Mouse (Mus musculus) neural tube, embryonic 13.5 days (tissue): ENCODE measurements around the gene Irf8. TPM values are rescaled to one million over a fixed set of nuclear protein-coding genes. Genes with fewer than 3 reads are reported as not detected.
"Not testable (repeated sequence)": the region's sequence is repeated elsewhere in the genome, so short reads cannot be mapped to it uniquely, and the experiment has no call there.

ENCODE experiments used
- ATAC-seq: fragments of 200-750 bp; cut with Nextera tagmentation; 2 replicates; pipeline ENCODE4 v1.8.0; 2017; ENCODE audit warnings: low read depth, mild to moderate bottlenecking, moderate TSS enrichment, moderate library complexity
- H3K27ac ChIP-seq: fragments of 300-500 bp; sonication (generic); replicated peaks from 2 replicates; pipeline ENCODE4 v1.5.1; 2015; ENCODE audit warnings: moderate library complexity, mild to moderate bottlenecking, inconsistent platforms
- H3K27me3 ChIP-seq: fragments of 300-500 bp; sonication (generic); 2 replicates; pipeline ENCODE4 v1.6.1; 2015; ENCODE audit warnings: mild to moderate bottlenecking, inconsistent platforms
- H3K36me3 ChIP-seq: fragments of 300-500 bp; sonication (generic); 2 replicates; pipeline ENCODE4 v1.6.1; 2015; ENCODE audit warnings: mild to moderate bottlenecking, inconsistent platforms
- H3K4me1 ChIP-seq: fragments of 300-500 bp; sonication (generic); replicated peaks from 2 replicates; pipeline ENCODE4 v1.6.1; 2015; ENCODE audit warnings: inconsistent platforms
- H3K4me2 ChIP-seq: fragments of 300-500 bp; sonication (generic); 2 replicates; pipeline ENCODE4 v1.6.1; 2015; ENCODE audit warnings: inconsistent platforms, mild to moderate bottlenecking, moderate library complexity
- H3K4me3 ChIP-seq: fragments of 300-500 bp; sonication (generic); 2 replicates; pipeline ENCODE4 v1.5.1; 2015; ENCODE audit warnings: mild to moderate bottlenecking, inconsistent platforms
- H3K9ac ChIP-seq: fragments of 300-500 bp; sonication (generic); 2 replicates; pipeline ENCODE4 v1.6.1; 2015; ENCODE audit warnings: moderate library complexity, mild to moderate bottlenecking, inconsistent platforms
- H3K9me3 ChIP-seq: fragments of 300-500 bp; sonication (generic); 2 replicates; pipeline ENCODE4 v1.6.1; 2016; ENCODE audit warnings: inconsistent platforms
- WGBS: fragments of 180-500 bp; shearing (Covaris S2); methylation state at CpG from one replicate; pipeline ENCODE4 v1.1.7; 2015; 5-methylcytosine and 5-hydroxymethylcytosine counted together
- polyA plus RNA-seq: library from polyadenylated mRNA; unstranded; fragments of >200 nt; fragmentation: Nextera tagmentation; extraction: Ambion mirVana; gene quantifications from 2 replicates; pipeline ENCODE4 v1.2.1, GENCODE M21; 2015

Gene Irf8
- polyA plus RNA-seq, 1 experiment from 2014 or later, result 4.9 TPM

DNA sequence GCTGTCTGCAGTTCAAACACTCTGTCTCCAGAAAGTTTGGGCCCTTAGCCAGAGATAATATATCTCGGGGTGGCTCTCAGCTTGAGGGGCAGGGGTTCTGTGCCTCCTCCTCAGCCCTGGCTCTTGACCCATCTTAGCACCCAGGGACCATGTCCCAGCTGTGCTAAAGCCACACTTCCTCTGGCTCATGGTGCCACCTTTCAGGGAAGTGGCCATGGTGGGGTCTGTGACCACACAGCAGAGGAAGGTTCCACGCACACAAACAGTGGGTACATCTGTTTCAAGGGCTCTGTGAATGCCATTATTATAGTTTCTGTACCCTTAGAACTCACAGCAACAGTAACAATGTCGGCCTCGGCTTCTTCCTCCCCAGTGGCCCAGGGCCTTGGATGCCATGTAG, 47.6 kb downstream of the Irf8 start:
- H3K27ac ChIP-seq, result no peak overlapping the region
- H3K9ac ChIP-seq, result no peak overlapping the region
- no peaks in the 10 kb centered on the region for H3K36me3 ChIP-seq
- no peak overlapping the region for H3K4me3 ChIP-seq
- no peaks in the 10 kb centered on the region for H3K4me1 ChIP-seq
- no peak for ATAC-seq
- no peak overlapping the region for H3K4me2 ChIP-seq
- H3K9me3 ChIP-seq, result no peaks in the 10 kb centered on the region
- H3K27me3 ChIP-seq, result 0 out of 2 replicates have a peak, but pooled peaks cover 3% of the 10 kb centered on the region
- 82% methylated on average over 4 of the region's 4 CpGs for WGBS

- Histone ChIP-seq H3K36me3 (no peaks in the 10 kb centered on the region), H3K27ac (no peak overlapping the region), H3K4me1 (no peaks in the 10 kb centered on the region), H3K4me2 (no peak overlapping the region), H3K9me3 (no peaks in the 10 kb centered on the region), H3K4me3 (no peak overlapping the region), H3K27me3 (no peaks in the 10 kb centered on the region), H3K9ac (no peak overlapping the region)
- no peak for ATAC-seq
- 84% methylated on average over 4 of the region's 4 CpGs for WGBS
These were observed 50.6 kb downstream of the Irf8 start for GRCm38 (mm10) chr8:120786753-120787152.

GRCm38 (mm10) chr8:120787631-120788030, 51.5 kb downstream of the Irf8 start:
- H3K4me2 ChIP-seq, result no peak overlapping the region
- 32% methylated on average over 5 of the region's 5 CpGs for WGBS
- H3K27me3 ChIP-seq, result no peaks in the 10 kb centered on the region
- H3K36me3 ChIP-seq, result no peaks in the 10 kb centered on the region
- no peak for ATAC-seq
- no peak overlapping the region for H3K27ac ChIP-seq
- H3K9ac ChIP-seq, result no peak overlapping the region
- no peaks in the 10 kb centered on the region for H3K9me3 ChIP-seq
- H3K4me1 ChIP-seq, result no peaks in the 10 kb centered on the region
- H3K4me3 ChIP-seq, result no peak overlapping the region

GRCm38 (mm10) chr8:120792710-120793109, 56.6 kb downstream of the Irf8 start:
- no peak for ATAC-seq
- 88% methylated on average over 15 of the region's 15 CpGs for WGBS
- no peaks in the 10 kb centered on the region for H3K4me1 ChIP-seq
- no peak overlapping the region for H3K4me2 ChIP-seq
- H3K27me3 ChIP-seq, result no peaks in the 10 kb centered on the region
- no peak overlapping the region for H3K9ac ChIP-seq
- H3K4me3 ChIP-seq, result no peak overlapping the region
- no peaks in the 10 kb centered on the region for H3K36me3 ChIP-seq
- H3K27ac ChIP-seq, result no peak overlapping the region
- H3K9me3 ChIP-seq, result no peaks in the 10 kb centered on the region

DNA sequence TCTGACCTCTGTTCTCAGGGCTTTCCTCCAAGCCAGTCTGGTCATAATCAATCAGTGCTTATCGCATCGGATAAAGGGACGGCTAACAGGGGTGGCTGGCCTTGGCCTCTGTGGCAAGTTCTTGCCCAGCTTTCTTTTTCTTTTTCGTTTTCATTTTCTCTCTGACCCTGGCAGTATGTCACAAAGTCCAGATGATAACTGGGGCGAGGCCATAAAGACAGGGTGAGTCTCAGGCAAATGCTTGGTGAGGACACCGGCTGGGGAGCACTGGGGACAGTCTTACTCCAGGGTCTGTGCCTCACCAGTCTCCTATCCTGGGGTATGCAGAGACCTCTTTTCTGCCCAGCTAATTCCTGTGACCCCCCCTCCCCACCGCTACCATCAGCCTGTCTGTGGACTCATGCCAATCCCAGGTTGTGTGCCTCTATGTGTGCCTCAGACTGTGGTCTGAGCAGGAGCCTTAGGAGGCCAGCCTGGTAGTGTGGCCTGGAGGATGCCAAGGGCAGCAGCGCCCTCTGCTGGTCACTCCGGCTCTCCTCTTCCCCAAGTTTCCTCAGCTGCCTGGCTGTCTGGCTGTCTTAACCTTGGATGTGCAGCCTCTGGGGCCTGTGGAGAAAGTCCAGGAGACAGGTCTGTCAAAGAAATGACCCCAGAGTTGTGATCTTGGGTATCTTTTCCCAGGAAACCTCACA, 59.9 kb downstream of the Irf8 start:
- H3K36me3 ChIP-seq, result no peaks in the 10 kb centered on the region
- H3K9ac ChIP-seq, result no peak overlapping the region
- 46% methylated on average over 9 of the region's 9 CpGs for WGBS
- H3K4me3 ChIP-seq, result no peak overlapping the region
- no peak overlapping the region for H3K27ac ChIP-seq
- no peaks in the 10 kb centered on the region for H3K9me3 ChIP-seq
- peaks cover 3% of the 10 kb centered on the region for H3K27me3 ChIP-seq
- peaks cover 4% of the 10 kb centered on the region; the same call in 1 of the 2 replicates for H3K4me1 ChIP-seq
- no peak overlapping the region for H3K4me2 ChIP-seq
- peak; percentile 70 for ATAC-seq

DNA sequence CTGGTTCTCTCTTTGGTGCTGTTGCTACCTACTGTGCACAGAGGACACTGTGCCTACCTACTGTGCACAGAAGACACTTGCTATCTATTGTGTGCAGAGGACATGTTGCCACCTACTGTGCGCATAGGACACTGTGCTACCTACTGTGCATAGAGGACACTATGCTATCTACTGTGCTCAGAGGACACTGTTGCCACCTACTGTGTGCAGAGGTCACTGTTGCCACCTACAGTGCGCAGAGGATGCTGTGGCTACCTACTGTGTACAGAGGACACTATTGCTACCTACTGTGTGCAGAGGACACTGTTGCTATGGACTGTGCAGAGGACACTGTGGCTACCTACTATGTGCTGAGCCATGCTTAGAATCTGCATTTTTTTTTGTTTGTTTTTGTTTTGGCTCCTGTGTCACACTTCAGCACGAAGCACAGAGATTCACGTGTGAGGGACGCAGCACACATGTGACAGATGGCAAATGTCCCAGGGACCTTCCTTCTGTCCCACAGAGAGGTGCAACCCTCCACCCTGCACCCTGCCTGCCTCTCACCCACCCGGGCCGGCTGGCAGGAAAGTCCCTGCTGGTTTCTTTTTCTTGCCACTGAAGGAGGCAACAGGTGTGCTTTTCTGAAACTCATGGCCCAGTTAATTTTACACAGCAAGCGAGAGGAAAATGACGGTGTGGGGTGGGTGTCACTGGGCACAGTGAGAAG, 61.0 kb downstream of the Irf8 start:
- no peaks in the 10 kb centered on the region for H3K9me3 ChIP-seq
- peaks cover 4% of the 10 kb centered on the region; the same call in 1 of the 2 replicates for H3K4me1 ChIP-seq
- H3K36me3 ChIP-seq, result no peaks in the 10 kb centered on the region
- no peak overlapping the region for H3K9ac ChIP-seq
- ATAC-seq, result no peak
- H3K4me3 ChIP-seq, result no peak overlapping the region
- H3K27me3 ChIP-seq, result peaks cover 12% of the 10 kb centered on the region
- no peak overlapping the region for H3K27ac ChIP-seq
- WGBS, result 85% methylated on average over 9 of the region's 9 CpGs
- no peak overlapping the region for H3K4me2 ChIP-seq

- Histone ChIP-seq H3K27me3 (peaks cover 18% of the 10 kb centered on the region), H3K27ac (no peak overlapping the region), H3K4me1 (peaks cover 4% of the 10 kb centered on the region; the same call in 1 of the 2 replicates), H3K36me3 (no peaks in the 10 kb centered on the region), H3K4me3 (no peak overlapping the region), H3K4me2 (peak overlapping the region; percentile 43), H3K9ac (no peak overlapping the region; the same call in 1 of the 2 replicates), H3K9me3 (no peaks in the 10 kb centered on the region)
- peak; percentile 68; the same call in 1 of the 2 replicates for ATAC-seq
- WGBS, result 7% methylated on average over 17 of the region's 17 CpGs
These were observed 64.2 kb downstream of the Irf8 start for GRCm38 (mm10) chr8:120800308-120800865.

GRCm38 (mm10) chr8:120803661-120804375, 67.7 kb downstream of the Irf8 start:
- WGBS, result 59% methylated on average over 6 of the region's 6 CpGs
- not testable (repeated sequence) for H3K4me3 ChIP-seq, H3K9me3 ChIP-seq

GRCm38 (mm10) chr8:120804741-120805140, 68.6 kb downstream of the Irf8 start:
- Histone ChIP-seq H3K36me3 (no peaks in the 10 kb centered on the region), H3K27ac (no peak overlapping the region), H3K4me1 (peaks cover 4% of the 10 kb centered on the region; the same call in 1 of the 2 replicates), H3K9me3 (no peaks in the 10 kb centered on the region), H3K4me2 (no peak overlapping the region), H3K4me3 (no peak overlapping the region), H3K9ac (no peak overlapping the region), H3K27me3 (peaks cover 18% of the 10 kb centered on the region)
- no peak for ATAC-seq
- 76% methylated on average over 3 of the region's 3 CpGs for WGBS

More at GRCm38 (mm10) chr8:120803661-120804375, 67.7 kb downstream of the Irf8 start:
- not testable (repeated sequence) for H3K36me3 ChIP-seq, H3K27ac ChIP-seq, H3K9ac ChIP-seq, H3K4me2 ChIP-seq, ATAC-seq, H3K4me1 ChIP-seq
- H3K27me3 ChIP-seq, result peaks cover 18% of the 10 kb centered on the region
